ENCODE assay signal across 18 mouse cellular contexts in the genomic region with DNA sequence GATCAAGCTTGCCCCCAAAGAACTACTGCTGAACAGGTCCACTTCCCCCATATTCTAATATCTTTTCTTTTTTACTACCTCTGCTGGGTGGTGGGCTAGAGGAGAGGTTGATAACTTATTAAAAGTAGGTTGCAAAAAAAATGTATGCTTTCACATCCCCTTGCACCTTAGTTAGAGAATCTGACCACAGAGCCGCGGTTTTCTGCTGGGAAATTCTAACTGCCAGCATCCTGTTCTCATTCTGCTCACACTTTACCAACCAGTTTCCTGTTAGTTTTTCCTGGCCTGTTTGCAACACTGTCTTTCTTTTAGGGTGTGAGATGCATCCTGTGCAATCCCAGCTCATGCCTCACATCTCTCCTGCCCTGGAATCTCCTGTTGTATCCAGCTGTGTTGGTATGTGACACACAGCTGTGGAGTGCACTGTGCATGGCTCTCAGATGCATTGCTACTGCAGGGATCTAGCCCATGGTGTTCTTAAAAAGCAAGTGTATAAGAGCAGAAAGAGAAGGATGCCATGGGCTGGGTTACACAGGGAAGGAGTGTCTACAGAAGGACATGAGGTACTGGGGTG. TPM values are rescaled to one million over a fixed set of nuclear protein-coding genes. Genes with fewer than 3 reads are reported as not detected.
DNase-seq lines count a peak whose midpoint lies in the region; ATAC-seq and TF ChIP-seq lines count a peak whose summit lies in the region.
"Had no signal": no experiment of that assay in that cellular context is flagged by ENCODE, and none has a peak within 500 bp of the region (broad histone marks: within the 10 kb centered on the region; RNA-seq: fewer than 3 reads in every experiment).

No protein-coding gene starts in this region.

- DNase-seq in lung, postnatal 36 days: peak; percentile 17
- no peak for DNase-seq in lung, postnatal 14 days
- peak in 1 of 2 experiments; percentile 65 for DNase-seq in spleen, adult 2 months (ENCODE audit: low read depth in 1 of 2, low spot score in 2 of 2)
- no peak for DNase-seq in layer of hippocampus, postnatal 10 days (ENCODE audit: low spot score in 2 of 2)
- no peak for DNase-seq in cerebellum, adult 2 months
- DNase-seq: cerebellum, postnatal 36 days; forebrain, postnatal 0 days; heart, adult 11 months; heart, postnatal 10 days; kidney, postnatal 36 days; midbrain, embryonic 14.5 days; right cerebral cortex, postnatal 25 days had no signal

- 7% methylated on average over 2 of the region's 2 CpGs for WGBS in spleen, adult 2 months
- WGBS in cerebellum, adult 2 months: 92% methylated on average over 2 of the region's 2 CpGs

- no peaks in the 10 kb centered on the region for H3K27me3 ChIP-seq in spleen, adult 2 months (ENCODE audit: control insufficient read depth, insufficient read depth, low read length)
- H3K27me3 ChIP-seq in cerebellum, adult 2 months (ENCODE audit: control insufficient read depth, insufficient read depth, low read length): no peaks in the 10 kb centered on the region
- H3K27me3 ChIP-seq: neural tube, embryonic 15.5 days had no signal

- peak overlapping the region; percentile 79 for H3K27ac ChIP-seq in spleen, adult 2 months (ENCODE audit: insufficient read depth, low read length)
- no peak overlapping the region for H3K27ac ChIP-seq in cerebellum, adult 2 months (ENCODE audit: insufficient read depth, low read length)
- H3K27ac ChIP-seq: left cerebral cortex, adult 2 months; neural tube, embryonic 15.5 days had no signal

- ATAC-seq in hematopoietic stem cell, adult 5-6 weeks (replicated peaks in 1 of 2; ENCODE audit: insufficient read depth in 1 of 2, low FRiP score in 2 of 2, low TSS enrichment in 1 of 2, low read depth in 1 of 2, poor library complexity in 2 of 2, severe bottlenecking in 2 of 2): peak; percentile 80 to 90
- no peak for ATAC-seq in monocyte, adult 5-6 weeks (replicated peaks; ENCODE audit: insufficient number of reproducible peaks, low FRiP score, low TSS enrichment, poor library complexity, severe bottlenecking)
- ATAC-seq: forebrain, postnatal 0 days had no signal

- no peak overlapping the region for H3K4me3 ChIP-seq in spleen, adult 2 months (ENCODE audit: extremely low read depth, insufficient read depth, insufficient read length)
- H3K4me3 ChIP-seq in cerebellum, adult 2 months (replicated peaks; ENCODE audit: insufficient read depth, low read depth, low read length): no peak overlapping the region
- H3K4me3 ChIP-seq: left cerebral cortex, adult 2 months; neural tube, embryonic 15.5 days had no signal

- TF ChIP-seq CTCF in spleen, adult 2 months (IDR thresholded peaks at IDR 0.05; ENCODE audit: extremely low read depth, insufficient read depth, insufficient read length, insufficient replicate concordance): no peak
- no peak for TF ChIP-seq CTCF in cerebellum, adult 2 months (IDR thresholded peaks at IDR 0.05; ENCODE audit: borderline replicate concordance, insufficient read depth, low read depth, low read length)

- peaks cover 15% of the 10 kb centered on the region; the same call in 1 of the 2 replicates for H3K4me1 ChIP-seq in spleen, adult 2 months (ENCODE audit: control insufficient read depth, insufficient read depth, insufficient read length)
- no peaks in the 10 kb centered on the region for H3K4me1 ChIP-seq in cerebellum, adult 2 months (ENCODE audit: control insufficient read depth, insufficient read depth, low read length)
- H3K4me1 ChIP-seq: neural tube, embryonic 15.5 days had no signal

- no peak for TF ChIP-seq POLR2A in spleen, adult 2 months (IDR thresholded peaks at IDR 0.05; ENCODE audit: low read depth, low read length)
- no peak for TF ChIP-seq POLR2A in cerebellum, adult 2 months (IDR thresholded peaks at IDR 0.05; ENCODE audit: borderline replicate concordance, insufficient read depth, low read length)

- no peaks in the 10 kb centered on the region for H3K36me3 ChIP-seq in spleen, adult 2 months (ENCODE audit: control insufficient read depth, insufficient read depth, low read length)
- H3K36me3 ChIP-seq: neural tube, embryonic 15.5 days had no signal

RNA-seq across cellular contexts. Expression of a gene that starts 8.7 kb away (rescaled TPM):
- 0.15 and 8.1 TPM in 2 replicates for total RNA-seq in hematopoietic stem cell, adult 5-6 weeks (2017)
- polyA plus RNA-seq in spleen, adult 2 months (2012; rRNA removed): 1.6 and 1.8 TPM in 2 replicates
- 14.0 to 119 TPM (median 27.1 TPM) in 3 replicates for total RNA-seq in monocyte, adult 5-6 weeks (2017)
- not detected for total RNA-seq in layer of hippocampus, postnatal 10 days (2021)
- not detected in 2 replicates for polyA plus RNA-seq in cerebellum, adult 2 months (2012; rRNA removed)
- total RNA-seq: ES-E14; heart, postnatal 10 days; left cerebral cortex, adult 2 months; liver, adult 2 months had no signal
- polyA plus RNA-seq: liver, adult 2 months had no signal
